Mouse (Mus musculus) heart, postnatal 0 days (tissue): ENCODE results near the gene Ccdc92b.

Source experiments
- CTCF ChIP-seq: IDR thresholded peaks from 2 replicates; pipeline ENCODE4 v1.5.1; 2016; ENCODE audit warnings: antibody characterized with exemption, control low read depth, low read depth
- EP300 ChIP-seq: IDR thresholded peaks from 2 replicates; pipeline ENCODE4 v1.6.1; 2016; ENCODE audit warnings: antibody characterized with exemption, low read depth

GRCm38 (mm10) chr11:74619956-74620300 lies 523 bp downstream of the Ccdc92b start:
- no peak for TF ChIP-seq CTCF
- no peak for TF ChIP-seq EP300
